Mouse (Mus musculus): ENCODE results near the gene Slc25a47.
"Not testable (repeated sequence)": the region's sequence is repeated elsewhere in the genome, so short reads cannot be mapped to it uniquely, and the experiment has no call there.

The Slc25a47 gene

GRCm38 (mm10) chr12:108826958-108827535 is 8.8 kb upstream of the Slc25a47 start:
- DNase-seq, result peak; percentile 86

GRCm38 (mm10) chr12:108827641-108828040 is 8.2 kb upstream of the Slc25a47 start:
- DNase-seq, result peak; percentile 45

- peak; percentile 39 for DNase-seq
Measured at GRCm38 (mm10) chr12:108829636-108830035, 6.2 kb upstream of the Slc25a47 start.

- no peak for DNase-seq
Measured at GRCm38 (mm10) chr12:108830358-108830757, 5.5 kb upstream of the Slc25a47 start.

GRCm38 (mm10) chr12:108831966-108832643 is 3.7 kb upstream of the Slc25a47 start:
- peak; percentile 78 for DNase-seq

- peak; percentile 81 for DNase-seq
Measured at GRCm38 (mm10) chr12:108832851-108833250, 3.0 kb upstream of the Slc25a47 start.

- DNase-seq, result peak; percentile 51
Measured at GRCm38 (mm10) chr12:108833408-108833807, 2.4 kb upstream of the Slc25a47 start.

- DNase-seq, result peak; percentile 51
Measured at GRCm38 (mm10) chr12:108834337-108834736, 1.5 kb upstream of the Slc25a47 start.

- DNase-seq, result peak; percentile 71
Measured at GRCm38 (mm10) chr12:108834786-108835185, 1.1 kb upstream of the Slc25a47 start.

- DNase-seq, result no peak
Measured at GRCm38 (mm10) chr12:108835208-108835839, 522 bp upstream of the Slc25a47 start.

GRCm38 (mm10) chr12:108836722-108837121 is 876 bp downstream of the Slc25a47 start:
- DNase-seq, result peak; percentile 52

- DNase-seq, result no peak
Measured at GRCm38 (mm10) chr12:108841181-108841580, 5.3 kb downstream of the Slc25a47 start.

GRCm38 (mm10) chr12:108842663-108843062 is 6.8 kb downstream of the Slc25a47 start:
- no peak for DNase-seq

- DNase-seq, result not testable (repeated sequence)
Measured at GRCm38 (mm10) chr12:108848033-108848432, 12.2 kb downstream of the Slc25a47 start.

- DNase-seq, result no peak
Measured at GRCm38 (mm10) chr12:108849488-108850022, 13.7 kb downstream of the Slc25a47 start.

GRCm38 (mm10) chr12:108850129-108850528 is 14.3 kb downstream of the Slc25a47 start:
- no peak for DNase-seq

- no peak for DNase-seq
Measured at GRCm38 (mm10) chr12:108850886-108851285, 15.0 kb downstream of the Slc25a47 start.

GRCm38 (mm10) chr12:108852822-108853221 is 17.0 kb downstream of the Slc25a47 start:
- no peak for DNase-seq

- DNase-seq, result no peak
Measured at GRCm38 (mm10) chr12:108855081-108855480, 19.2 kb downstream of the Slc25a47 start.

GRCm38 (mm10) chr12:108856186-108856585 is 20.3 kb downstream of the Slc25a47 start:
- no peak for DNase-seq

- DNase-seq, result no peak
Measured at GRCm38 (mm10) chr12:108857109-108857508, 21.3 kb downstream of the Slc25a47 start.

GRCm38 (mm10) chr12:108857589-108858184 is 21.8 kb downstream of the Slc25a47 start:
- no peak for DNase-seq

- DNase-seq, result no peak
Measured at GRCm38 (mm10) chr12:108858486-108858885, 22.6 kb downstream of the Slc25a47 start.
